Mouse (Mus musculus) thymus, adult 2 months (tissue): ENCODE measurements around the gene Acot2.
"Not testable (repeated sequence)": the region's sequence is repeated elsewhere in the genome, so short reads cannot be mapped to it uniquely, and the experiment has no call there.

Source experiments
- CTCF ChIP-seq: fragments of 200-500 bp; IDR thresholded peaks from 2 replicates; pipeline ENCODE4 v1.5.1; 2012; ENCODE audit warnings: mild to moderate bottlenecking, control low read depth, low read length, moderate library complexity, borderline replicate concordance; ENCODE audit not compliant: control insufficient read depth, poor library complexity, insufficient read depth; ENCODE audit errors: extremely low read depth
- POLR2A ChIP-seq: fragments of 200-500 bp; IDR thresholded peaks from 2 replicates; pipeline ENCODE4 v1.6.1; 2012; ENCODE audit warnings: mild to moderate bottlenecking, low read length, control low read depth, moderate library complexity; ENCODE audit not compliant: control insufficient read depth, poor library complexity, insufficient read depth; ENCODE audit errors: extremely low read depth

GRCm38 (mm10) chr12:84029043-84029442 is 41.4 kb downstream of the Acot2 start:
- TF ChIP-seq POLR2A, CTCF: not testable (repeated sequence)
